Mouse (Mus musculus): ENCODE data around the gene Mrpl52.

Mrpl52 gene

DNA sequence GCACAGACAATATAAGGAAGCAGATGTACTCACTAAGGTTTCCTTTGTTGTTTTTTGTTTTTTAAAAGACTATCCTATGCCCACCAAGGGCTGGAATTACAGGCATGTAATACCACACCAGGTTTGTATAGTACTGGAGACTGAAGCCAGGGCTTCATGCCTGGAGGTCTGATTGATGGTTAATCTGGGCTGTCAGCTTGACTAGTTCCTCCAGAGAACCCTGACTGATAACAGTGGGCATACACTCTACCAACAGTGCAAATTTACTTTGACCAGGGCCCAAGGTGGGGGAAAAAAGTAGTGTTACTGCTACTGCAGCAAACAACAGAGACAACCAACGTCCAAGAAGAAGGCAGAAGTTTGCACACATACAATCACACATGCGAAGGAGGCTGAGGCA lies 44.8 kb downstream of the Mrpl52 start:
- DNase-seq (ENCODE audit: low spot score), result no peak

- no peak for DNase-seq (ENCODE audit: low spot score)
These were observed 46.0 kb downstream of the Mrpl52 start for GRCm38 (mm10) chr14:54472671-54473070.

GRCm38 (mm10) chr14:54474744-54475143 lies 48.0 kb downstream of the Mrpl52 start:
- DNase-seq (ENCODE audit: low spot score), result no peak

- DNase-seq (ENCODE audit: low spot score), result peak; percentile 42
These were observed 49.5 kb downstream of the Mrpl52 start, which contains the start of gene Rem2 for GRCm38 (mm10) chr14:54475941-54476844. TSS of gene Rem2 (plus strand) at chr14:54476100.

- no peak for DNase-seq (ENCODE audit: low spot score)
These were observed 50.6 kb downstream of the Mrpl52 start for GRCm38 (mm10) chr14:54477172-54477909.

Measured in left cerebral cortex, adult 11 months (tissue).